Mouse (Mus musculus) forebrain, embryonic 16.5 days (tissue): Measurements from ENCODE around the gene Hdac10. TPM values are rescaled to one million over a fixed set of nuclear protein-coding genes. Genes with fewer than 3 reads are reported as not detected.

ENCODE experiments used
- ATAC-seq: fragments of 200-750 bp; cut with Nextera tagmentation; 2 replicates; pipeline ENCODE4 v1.8.0; 2017; ENCODE audit warnings: mild to moderate bottlenecking, moderate library complexity
- H3K27ac ChIP-seq: fragments of 300-500 bp; sonication (generic); 2 replicates; pipeline ENCODE4 v1.5.1; 2014; ENCODE audit warnings: low read length, control low read depth
- H3K27me3 ChIP-seq: fragments of 300-500 bp; sonication (generic); replicated peaks from 2 replicates; pipeline ENCODE4 v1.6.1; 2014; ENCODE audit warnings: low read length; ENCODE audit not compliant: control insufficient read depth, insufficient read depth
- H3K36me3 ChIP-seq: fragments of 300-500 bp; sonication (generic); 2 replicates; pipeline ENCODE4 v1.6.1; 2014; ENCODE audit not compliant: control insufficient read depth, insufficient read depth
- H3K4me1 ChIP-seq: fragments of 300-500 bp; sonication (generic); replicated peaks from 2 replicates; pipeline ENCODE4 v1.6.1; 2014; ENCODE audit warnings: low read length; ENCODE audit not compliant: control insufficient read depth, insufficient read depth
- H3K4me2 ChIP-seq: fragments of 300-500 bp; sonication (generic); 2 replicates; pipeline ENCODE4 v1.6.1; 2014; ENCODE audit warnings: mild to moderate bottlenecking, low read length, control low read depth
- H3K4me3 ChIP-seq: fragments of 300-500 bp; sonication (generic); replicated peaks from 2 replicates; pipeline ENCODE4 v1.5.1; 2014; ENCODE audit warnings: mild to moderate bottlenecking, low read length, control low read depth
- H3K9ac ChIP-seq: fragments of 300-500 bp; sonication (generic); replicated peaks from 2 replicates; pipeline ENCODE4 v1.6.1; 2014; ENCODE audit warnings: low read depth, low read length, control low read depth
- H3K9me3 ChIP-seq: fragments of 300-500 bp; sonication (generic); 2 replicates; pipeline ENCODE4 v1.6.1; 2016; ENCODE audit warnings: low read length; ENCODE audit not compliant: control insufficient read depth
- WGBS: fragments of 180-500 bp; shearing (Covaris S2); extraction: QIAGEN DNeasy Blood & Tissue Kit; methylation state at CpG from one replicate; pipeline ENCODE4 v1.1.7; 2014; 5-methylcytosine and 5-hydroxymethylcytosine counted together
- polyA plus RNA-seq: library from polyadenylated mRNA; unstranded; fragments of >200 nt; fragmentation: Nextera tagmentation; extraction: Ambion mirVana; gene quantifications from 2 replicates; pipeline ENCODE4 v1.2.1, GENCODE M21; 2015

The Hdac10 gene
- polyA plus RNA-seq, 1 experiment from 2014 or later: 46.0 TPM

DNA sequence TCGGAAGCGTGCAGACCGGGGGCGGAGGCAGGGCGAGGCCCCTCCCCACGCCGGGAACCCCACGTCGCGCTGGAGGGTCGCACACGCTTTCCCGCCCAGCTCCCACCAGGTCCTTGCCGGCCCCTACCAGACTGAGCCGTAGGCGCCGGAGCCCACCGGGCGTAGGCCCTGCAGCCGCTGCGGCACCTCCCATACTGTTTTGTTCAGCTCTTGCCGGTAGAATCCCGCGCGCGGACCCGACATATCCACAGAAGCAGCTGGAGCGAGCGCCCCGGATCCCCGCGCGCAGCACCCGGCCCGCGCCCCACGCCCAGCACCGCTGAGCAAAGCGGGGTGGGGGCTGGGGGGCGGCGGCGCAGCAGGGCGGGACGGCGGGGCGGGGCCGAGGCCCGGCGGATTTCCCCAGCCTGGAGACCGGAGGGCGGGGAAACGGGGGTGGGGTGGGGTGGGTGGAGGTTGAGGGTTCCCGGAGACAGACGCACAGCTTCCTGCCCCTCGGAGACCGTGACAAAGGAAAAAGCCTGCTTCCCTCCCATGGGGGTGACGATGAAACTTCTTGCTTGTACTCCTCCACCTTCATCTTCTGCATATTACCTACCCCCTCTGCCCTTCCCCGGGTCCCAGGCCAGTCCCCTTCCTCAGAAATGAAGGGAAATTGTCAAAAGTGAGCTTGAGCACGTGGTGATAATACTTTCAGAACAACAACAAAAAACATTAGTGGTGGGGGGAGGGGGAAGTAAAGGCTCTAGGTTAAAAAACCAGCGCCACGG, 21.0 kb upstream of the Hdac10 start, which contains the start of gene Mapk11:
Gene Mapk11 (minus strand): TSS at position 358 of the 770 bp plus-strand sequence.
- peak within 1 kb of the TSS; percentile 91 for H3K27ac ChIP-seq
- no peaks in the 10 kb centered on the region for H3K27me3 ChIP-seq
- peaks cover 3% of the 10 kb centered on the region; the same call in 1 of the 2 replicates for H3K36me3 ChIP-seq
- WGBS: under 1% methylated on average over 53 of the region's 61 CpGs
- peak; percentile 77 for ATAC-seq
- peaks cover 39% of the 10 kb centered on the region for H3K4me1 ChIP-seq
- H3K9me3 ChIP-seq: no peaks in the 10 kb centered on the region
- H3K4me3 ChIP-seq: peak within 1 kb of the TSS; percentile 87
- H3K4me2 ChIP-seq: peak within 1 kb of the TSS; percentile 85
- peak within 1 kb of the TSS; percentile 92 for H3K9ac ChIP-seq

DNA sequence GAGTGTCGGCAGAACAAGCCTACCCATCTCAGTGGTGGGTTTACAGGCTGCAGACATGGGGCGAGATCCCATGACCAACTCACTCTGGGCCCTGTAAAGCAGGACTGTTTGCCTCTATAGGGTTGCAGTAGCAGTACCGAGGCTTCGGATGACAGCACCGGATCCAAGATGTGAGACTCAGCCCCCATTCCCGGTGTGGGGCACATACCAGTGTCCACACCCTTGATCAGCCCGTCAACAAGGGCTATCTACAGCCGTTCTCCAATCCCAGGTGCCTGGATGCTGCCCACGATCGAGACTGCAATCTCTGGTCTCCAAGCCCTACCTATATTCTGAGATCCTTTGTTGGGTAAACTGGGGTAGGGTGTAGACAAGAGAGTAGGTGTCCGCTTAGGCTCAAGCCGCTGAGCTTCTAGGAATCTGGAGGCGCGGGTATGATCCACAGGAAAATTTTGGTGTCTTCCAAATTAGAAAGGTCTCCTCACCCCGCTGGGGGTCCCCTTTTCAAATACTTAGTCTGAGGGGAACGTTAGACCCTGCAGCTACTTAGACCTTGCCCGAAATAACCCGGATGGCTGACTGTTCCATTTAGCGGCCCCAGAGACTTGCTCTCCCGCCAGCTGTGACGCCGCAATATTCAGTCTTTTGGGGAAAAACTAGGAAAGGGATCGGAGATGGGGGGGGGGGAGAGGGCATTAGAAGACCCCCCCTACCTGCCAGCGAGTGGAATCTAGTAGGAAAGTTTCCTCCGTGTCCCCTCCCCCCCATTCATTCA, 20.2 kb upstream of the Hdac10 start:
- peak overlapping the region; percentile 87 for H3K4me3 ChIP-seq
- peak overlapping the region; percentile 92 for H3K9ac ChIP-seq
- no peaks in the 10 kb centered on the region for H3K27me3 ChIP-seq
- ATAC-seq: peak; percentile 19
- 2% methylated on average over 25 of the region's 25 CpGs for WGBS
- peaks cover 39% of the 10 kb centered on the region for H3K4me1 ChIP-seq
- no peaks in the 10 kb centered on the region for H3K9me3 ChIP-seq
- peak overlapping the region; percentile 85 for H3K4me2 ChIP-seq
- H3K27ac ChIP-seq: peak overlapping the region; percentile 91
- H3K36me3 ChIP-seq: peaks cover 3% of the 10 kb centered on the region; the same call in 1 of the 2 replicates

- peaks cover 39% of the 10 kb centered on the region for H3K4me1 ChIP-seq
- no peak overlapping the region; the same call in 1 of the 2 replicates for H3K27ac ChIP-seq
- H3K36me3 ChIP-seq: peaks cover 3% of the 10 kb centered on the region; the same call in 1 of the 2 replicates
- 54% methylated on average over 4 of the region's 4 CpGs for WGBS
- H3K9me3 ChIP-seq: no peaks in the 10 kb centered on the region
- H3K4me2 ChIP-seq: peak overlapping the region; percentile 85
- no peaks in the 10 kb centered on the region for H3K27me3 ChIP-seq
- peak overlapping the region; percentile 87 for H3K4me3 ChIP-seq
- peak overlapping the region; percentile 92; the same call in 1 of the 2 replicates for H3K9ac ChIP-seq
- no peak for ATAC-seq
Observed at GRCm38 (mm10) chr15:89147895-89148294, 19.4 kb upstream of the Hdac10 start.

- ATAC-seq: no peak
- Histone ChIP-seq H3K27me3 (no peaks in the 10 kb centered on the region), H3K4me2 (peak overlapping the region; percentile 85), H3K9ac (no peak overlapping the region), H3K27ac (no peak overlapping the region), H3K4me1 (peaks cover 38% of the 10 kb centered on the region), H3K9me3 (no peaks in the 10 kb centered on the region), H3K36me3 (peaks cover 3% of the 10 kb centered on the region; the same call in 1 of the 2 replicates), H3K4me3 (peak overlapping the region; percentile 87)
- WGBS: 16% methylated on average over 10 of the region's 10 CpGs
Observed at GRCm38 (mm10) chr15:89147456-89147855, 19.0 kb upstream of the Hdac10 start.

- Histone ChIP-seq H3K4me3 (peak overlapping the region; percentile 87), H3K27me3 (no peaks in the 10 kb centered on the region), H3K27ac (peak overlapping the region; percentile 53), H3K4me1 (peaks cover 33% of the 10 kb centered on the region), H3K9ac (peak overlapping the region; percentile 66), H3K4me2 (peak overlapping the region; percentile 85), H3K9me3 (no peaks in the 10 kb centered on the region), H3K36me3 (peaks cover 3% of the 10 kb centered on the region; the same call in 1 of the 2 replicates)
- WGBS: 5% methylated on average over 15 of the region's 16 CpGs
- no peak for ATAC-seq
Observed at GRCm38 (mm10) chr15:89147024-89147423, 18.5 kb upstream of the Hdac10 start.

DNA sequence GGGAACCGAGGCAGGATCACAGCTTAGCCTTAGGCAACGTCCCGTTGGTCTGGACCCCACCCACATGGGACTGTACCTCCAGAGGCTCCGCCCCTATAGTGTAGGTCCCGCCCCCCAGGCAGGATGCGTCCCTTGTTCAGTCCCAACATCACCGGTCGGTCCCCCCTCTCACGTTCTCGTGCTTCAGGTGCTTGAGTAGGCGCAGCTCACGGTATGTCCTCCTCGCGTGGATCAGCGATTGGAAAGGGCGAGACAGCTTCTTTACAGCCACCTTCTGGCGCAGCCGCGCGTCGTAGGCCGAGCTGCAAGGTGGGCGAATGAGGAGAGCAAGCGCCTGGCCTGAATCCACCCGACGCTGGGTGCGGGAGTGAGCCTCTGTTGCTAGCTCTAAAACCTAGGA, 18.0 kb upstream of the Hdac10 start:
- Histone ChIP-seq H3K36me3 (peaks cover 3% of the 10 kb centered on the region; the same call in 1 of the 2 replicates), H3K4me1 (peaks cover 33% of the 10 kb centered on the region), H3K4me2 (peak overlapping the region; percentile 85), H3K9ac (peak overlapping the region; percentile 66), H3K4me3 (peak overlapping the region; percentile 87), H3K27me3 (no peaks in the 10 kb centered on the region), H3K27ac (peak overlapping the region; percentile 53), H3K9me3 (no peaks in the 10 kb centered on the region)
- WGBS: 3% methylated on average over 27 of the region's 27 CpGs
- peak; percentile 45 for ATAC-seq

DNA sequence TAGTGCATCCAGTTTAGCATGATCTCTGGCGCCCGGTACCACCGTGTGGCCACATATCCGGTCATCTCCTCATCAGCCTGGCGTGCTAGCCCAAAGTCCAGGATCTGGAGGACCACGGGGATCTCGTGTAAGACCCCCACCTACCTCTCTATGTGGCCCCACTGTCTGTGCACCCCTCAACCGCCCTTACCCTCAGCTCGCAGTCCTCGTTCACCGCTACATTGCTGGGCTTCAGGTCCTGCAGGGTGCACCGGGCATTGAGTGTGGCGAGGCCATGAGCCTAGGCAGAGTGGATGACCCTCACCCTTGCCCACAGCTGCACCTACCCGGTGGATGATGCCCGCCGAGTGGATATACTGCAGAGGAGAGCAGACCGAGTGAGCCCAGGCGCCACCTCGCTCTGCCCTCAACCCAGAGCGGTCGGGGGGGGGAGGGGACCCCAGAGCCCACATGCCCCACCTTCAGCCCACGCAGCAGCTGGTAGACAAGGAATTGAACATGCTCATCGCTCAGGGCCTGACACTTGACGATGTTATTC, 17.4 kb upstream of the Hdac10 start:
- H3K4me1 ChIP-seq: peaks cover 34% of the 10 kb centered on the region
- H3K27me3 ChIP-seq: no peaks in the 10 kb centered on the region; the same call in 1 of the 2 replicates
- H3K36me3 ChIP-seq: peaks cover 3% of the 10 kb centered on the region; the same call in 1 of the 2 replicates
- peak overlapping the region; percentile 87 for H3K4me3 ChIP-seq
- no peak overlapping the region for H3K9ac ChIP-seq
- 80% methylated on average over 24 of the region's 24 CpGs for WGBS
- H3K4me2 ChIP-seq: peak overlapping the region; percentile 85
- H3K9me3 ChIP-seq: no peaks in the 10 kb centered on the region
- no peak for ATAC-seq
- no peak overlapping the region for H3K27ac ChIP-seq

DNA sequence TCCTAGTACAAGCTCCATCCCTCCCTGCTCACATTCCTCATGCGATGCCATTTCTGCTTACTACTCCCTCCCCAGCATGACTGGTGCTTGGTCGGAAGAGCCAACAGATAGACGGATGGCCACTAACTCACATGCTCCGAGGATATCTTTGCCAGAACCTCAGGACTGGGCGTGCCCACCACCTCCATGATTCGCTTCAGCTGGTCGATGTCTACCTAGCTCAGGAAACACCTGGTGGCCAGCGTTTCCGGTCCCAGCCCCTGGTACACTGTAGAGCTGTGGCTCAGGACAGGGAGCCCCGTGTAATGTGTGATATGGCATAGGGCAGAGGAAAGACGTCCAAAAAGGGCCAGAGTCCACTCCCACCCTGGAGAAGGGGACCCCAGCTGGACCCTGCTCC, 16.5 kb upstream of the Hdac10 start:
- 91% methylated on average over 11 of the region's 11 CpGs for WGBS
- H3K4me3 ChIP-seq: no peak overlapping the region
- peaks cover under 1% of the 10 kb centered on the region for H3K27me3 ChIP-seq
- H3K9ac ChIP-seq: no peak overlapping the region
- no peak overlapping the region for H3K27ac ChIP-seq
- no peak for ATAC-seq
- no peak overlapping the region for H3K4me2 ChIP-seq
- H3K9me3 ChIP-seq: no peaks in the 10 kb centered on the region
- H3K4me1 ChIP-seq: peaks cover 39% of the 10 kb centered on the region
- peaks cover 3% of the 10 kb centered on the region; the same call in 1 of the 2 replicates for H3K36me3 ChIP-seq

DNA sequence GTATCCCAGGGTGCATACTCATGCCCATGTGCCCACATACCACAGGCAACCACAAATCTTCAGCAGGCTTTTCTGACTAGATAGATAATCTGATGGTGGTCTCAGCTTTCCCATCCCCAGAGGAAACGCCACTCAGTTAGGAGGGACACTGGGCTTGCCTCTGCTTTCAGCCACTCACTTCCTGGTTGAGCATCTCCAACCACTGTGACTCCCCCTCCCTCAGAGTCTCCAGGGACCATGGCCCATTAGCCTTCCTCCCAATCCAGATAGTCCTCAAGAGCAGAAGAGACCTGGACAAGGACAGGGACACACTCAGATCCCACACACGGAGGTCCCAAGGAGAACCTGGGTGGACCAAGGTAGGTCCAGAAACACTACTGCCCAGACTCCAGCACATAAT, 14.6 kb upstream of the Hdac10 start:
- no peak overlapping the region for H3K4me2 ChIP-seq
- H3K27ac ChIP-seq: no peak overlapping the region
- peaks cover 3% of the 10 kb centered on the region; the same call in 1 of the 2 replicates for H3K36me3 ChIP-seq
- H3K27me3 ChIP-seq: peaks cover 7% of the 10 kb centered on the region
- no peak overlapping the region for H3K9ac ChIP-seq
- WGBS: 88% methylated on average over 2 of the region's 2 CpGs
- H3K4me3 ChIP-seq: no peak overlapping the region
- H3K4me1 ChIP-seq: peaks cover 35% of the 10 kb centered on the region
- no peak for ATAC-seq
- no peaks in the 10 kb centered on the region for H3K9me3 ChIP-seq
